Mouse (Mus musculus) cerebellum, postnatal 36 days (tissue): ENCODE data around the gene Abi3bp.

Experiments
- DNase-seq, 2 experiments: peaks; one replicate each; pipeline ENCODE4 v3.0.0; 2021 to 2022; ENCODE audit warnings: mixed read lengths in 2 of 2

Gene Abi3bp

GRCm38 (mm10) chr16:56696448-56696847 lies 218.8 kb downstream of the Abi3bp start:
- no peak for DNase-seq

GRCm38 (mm10) chr16:56700898-56701297 lies 223.2 kb downstream of the Abi3bp start:
- no peak for DNase-seq

- no peak for DNase-seq
Measured at GRCm38 (mm10) chr16:56705731-56706130, 228.1 kb downstream of the Abi3bp start.

GRCm38 (mm10) chr16:56710071-56710470 lies 232.4 kb downstream of the Abi3bp start:
- DNase-seq = no peak

GRCm38 (mm10) chr16:56715608-56716007 lies 237.9 kb downstream of the Abi3bp start:
- no peak for DNase-seq

GRCm38 (mm10) chr16:56716557-56717179 lies 239.0 kb downstream of the Abi3bp start:
- DNase-seq = peak in 1 of 2 experiments; percentile 22

- peak; percentile 99 for DNase-seq
Measured at GRCm38 (mm10) chr16:56717224-56718200, 239.8 kb downstream of the Abi3bp start, which contains the start of gene Tfg. Gene Tfg, minus strand, starts transcription at chr16:56717450.

GRCm38 (mm10) chr16:56719031-56719430 lies 241.4 kb downstream of the Abi3bp start:
- DNase-seq = no peak

GRCm38 (mm10) chr16:56722357-56722756 lies 244.7 kb downstream of the Abi3bp start:
- DNase-seq = no peak

- no peak for DNase-seq
Measured at GRCm38 (mm10) chr16:56724927-56725326, 247.2 kb downstream of the Abi3bp start.

- no peak for DNase-seq
Measured at GRCm38 (mm10) chr16:56729060-56729459, 251.4 kb downstream of the Abi3bp start.
